Mouse (Mus musculus) Patski (cell line): ENCODE measurements around the gene Ccdc150. TPM values are rescaled to one million over a fixed set of nuclear protein-coding genes. Genes with fewer than 3 reads are reported as not detected.

ENCODE experiments used
- ATAC-seq: fragments of 100-300 bp; one replicate; pipeline ENCODE4 v1.8.0; 2021
- CTCF ChIA-PET: fragments of 350-600 bp; sonication (Branson Sonifier 250); formaldehyde crosslinking; loops from one replicate; lab custom pipeline; 2022; ENCODE audit warnings: inconsistent platforms; lab: Charles Lee
- POLR2A ChIA-PET: fragments of 350-600 bp; sonication (Branson Sonifier 250); formaldehyde crosslinking; loops from one replicate; lab custom pipeline; 2022; ENCODE audit warnings: antibody characterized with exemption, inconsistent platforms; lab: Charles Lee
- DNase-seq: peaks from one replicate; pipeline ENCODE4 v3.0.0-alpha.2; 2011; ENCODE audit warnings: low read depth, low spot score
- H3K27me3 ChIP-seq: fragments of 371-371 bp; one replicate; pipeline ENCODE4 v1.5.1; 2021
- CTCF ChIP-seq: fragments of 100-300 bp; IDR thresholded peaks from one replicate; pipeline ENCODE4 v1.5.1; 2021
- in situ Hi-C: fragments of 300-500 bp; cut with MboI; formaldehyde crosslinking; loops from 3 replicates; pipeline ENCODE4 v1.11.1; 2018; ENCODE audit warnings: low pct_unique_long_range_greater_than_20kb, mixed read lengths
- polyA plus RNA-seq: library from polyadenylated mRNA; unstranded; gene quantifications from one replicate; pipeline ENCODE4 v1.2.3, GENCODE M21; 2021

Ccdc150 gene
- polyA plus RNA-seq, 1 experiment from 2014 or later, result 0.59 TPM

DNA sequence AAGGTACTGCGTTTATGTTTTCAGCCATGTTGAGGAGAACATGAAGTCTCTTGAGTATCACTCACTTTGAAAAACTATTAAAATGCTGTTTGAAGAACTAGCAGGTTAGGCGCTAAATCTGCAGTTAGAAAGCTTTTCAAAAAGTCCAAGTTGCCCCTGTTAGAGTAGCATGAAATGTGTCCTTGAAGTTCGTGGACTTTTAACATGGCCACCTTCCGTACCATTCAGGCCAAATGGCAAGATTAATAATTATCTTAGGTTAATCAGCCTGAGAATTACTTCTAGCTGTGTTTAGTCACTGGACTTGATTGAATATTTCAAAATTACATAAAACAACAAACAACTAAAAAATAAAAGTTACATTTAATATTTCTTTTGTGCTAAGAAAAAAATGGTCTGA lies 104.3 kb downstream of the Ccdc150 start:
- ChIA-PET CTCF (no interaction called here), POLR2A (interaction anchor here (0.5 kb wide), 1 partner anchor 91 kb away, joined by 3 read pairs; no protein-coding TSS in a partner anchor)
- peaks cover 8% of the 10 kb centered on the region for H3K27me3 ChIP-seq
- no peak for ATAC-seq
- no peak for TF ChIP-seq CTCF
- no peak for DNase-seq
- in situ Hi-C loops, result no loop called here

DNA sequence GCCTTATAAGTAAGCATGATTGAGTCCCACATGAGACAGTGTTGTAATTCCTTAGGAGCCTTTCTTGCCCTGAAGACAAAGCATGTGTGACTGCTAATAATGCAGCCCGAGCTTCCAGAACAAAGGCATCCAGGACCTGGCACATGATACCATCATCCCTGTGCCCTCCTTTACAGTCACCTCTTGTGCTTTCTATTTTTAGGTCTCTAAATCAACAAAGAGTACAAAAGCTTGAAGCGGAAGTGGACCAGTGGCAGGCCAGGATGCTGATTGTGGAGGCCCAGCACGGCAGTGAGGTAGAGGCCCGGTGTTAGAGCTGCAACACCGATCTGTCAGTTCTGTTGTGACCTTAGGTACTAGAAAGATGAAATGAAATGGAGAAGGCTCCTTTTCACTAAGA lies 105.0 kb downstream of the Ccdc150 start:
- TF ChIP-seq CTCF, result no peak
- ChIA-PET POLR2A (interaction anchor here (0.5 to 0.8 kb wide), 2 partner anchors 90 to 187 kb away, joined by 3 read pairs; no protein-coding TSS in a partner anchor), CTCF (interaction anchor here (1.4 kb wide), 1 partner anchor 26 kb away, joined by 4 read pairs; no protein-coding TSS in a partner anchor)
- no peak for DNase-seq
- no peak for ATAC-seq
- peaks cover 10% of the 10 kb centered on the region for H3K27me3 ChIP-seq
- in situ Hi-C loops, result no loop called here

DNA sequence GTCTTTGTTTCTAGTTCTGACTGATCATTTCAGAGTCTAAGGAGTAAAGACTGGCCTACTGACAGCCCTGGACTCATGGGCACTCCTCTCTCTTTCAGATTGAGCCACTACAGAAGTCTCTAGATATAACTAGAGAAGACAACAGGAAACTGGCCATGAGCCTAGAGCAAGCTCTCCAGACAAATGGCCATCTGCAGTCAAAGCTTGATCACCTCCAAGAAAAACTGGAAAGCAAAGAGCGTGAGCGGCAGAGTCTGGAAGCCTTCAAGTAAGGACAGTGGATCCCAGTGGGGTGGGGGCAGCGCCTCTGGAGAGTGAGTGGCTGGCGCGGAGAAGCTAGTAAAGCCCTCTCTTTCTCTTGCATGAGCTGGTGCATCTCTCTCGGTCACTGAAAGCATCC lies 106.1 kb downstream of the Ccdc150 start:
- TF ChIP-seq CTCF, result no peak
- DNase-seq (no peak), ATAC-seq (no peak)
- in situ Hi-C loops, result no loop called here
- ChIA-PET POLR2A (no interaction called here), CTCF (no interaction called here)
- H3K27me3 ChIP-seq, result peaks cover 11% of the 10 kb centered on the region

DNA sequence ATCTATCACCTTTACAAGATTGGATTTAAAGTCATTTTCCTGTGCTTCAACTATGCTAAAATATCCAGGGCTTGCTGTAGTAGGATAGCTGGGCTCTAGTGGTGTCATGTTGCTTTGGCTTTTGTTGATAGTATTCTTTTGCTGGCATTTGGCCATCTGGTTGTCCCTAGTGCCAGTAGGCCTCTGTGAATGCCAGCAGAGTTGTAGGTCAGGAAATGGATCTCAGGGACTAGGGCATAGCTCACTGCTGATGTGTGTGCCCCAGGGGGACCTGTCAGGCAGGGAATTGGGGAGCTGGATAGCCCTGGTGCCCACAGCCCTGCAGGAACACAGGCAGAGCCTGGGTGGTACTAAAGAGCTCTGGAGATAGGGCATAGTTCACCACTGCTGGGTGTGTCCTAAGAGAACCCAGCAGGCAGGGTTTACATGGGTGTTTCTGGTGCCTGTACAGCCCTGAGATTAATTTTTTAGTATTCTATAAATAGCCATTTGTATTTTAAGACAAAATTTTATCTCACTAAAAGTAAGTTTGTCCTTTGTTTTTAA lies 127.1 kb downstream of the Ccdc150 start:
- no peak for DNase-seq
- TF ChIP-seq CTCF, result no peak
- no peaks in the 10 kb centered on the region for H3K27me3 ChIP-seq
- ChIA-PET POLR2A (no interaction called here), CTCF (interaction anchor here (1.2 kb wide), 1 partner anchor 37 kb away, joined by 3 read pairs; no protein-coding TSS in a partner anchor)
- ATAC-seq, result no peak
- in situ Hi-C loops, result loop anchor here (10.0 to 25.0 kb wide), 2 partner anchors 333 to 665 kb away; partner anchors contain the start of gene Dnah7a

DNA sequence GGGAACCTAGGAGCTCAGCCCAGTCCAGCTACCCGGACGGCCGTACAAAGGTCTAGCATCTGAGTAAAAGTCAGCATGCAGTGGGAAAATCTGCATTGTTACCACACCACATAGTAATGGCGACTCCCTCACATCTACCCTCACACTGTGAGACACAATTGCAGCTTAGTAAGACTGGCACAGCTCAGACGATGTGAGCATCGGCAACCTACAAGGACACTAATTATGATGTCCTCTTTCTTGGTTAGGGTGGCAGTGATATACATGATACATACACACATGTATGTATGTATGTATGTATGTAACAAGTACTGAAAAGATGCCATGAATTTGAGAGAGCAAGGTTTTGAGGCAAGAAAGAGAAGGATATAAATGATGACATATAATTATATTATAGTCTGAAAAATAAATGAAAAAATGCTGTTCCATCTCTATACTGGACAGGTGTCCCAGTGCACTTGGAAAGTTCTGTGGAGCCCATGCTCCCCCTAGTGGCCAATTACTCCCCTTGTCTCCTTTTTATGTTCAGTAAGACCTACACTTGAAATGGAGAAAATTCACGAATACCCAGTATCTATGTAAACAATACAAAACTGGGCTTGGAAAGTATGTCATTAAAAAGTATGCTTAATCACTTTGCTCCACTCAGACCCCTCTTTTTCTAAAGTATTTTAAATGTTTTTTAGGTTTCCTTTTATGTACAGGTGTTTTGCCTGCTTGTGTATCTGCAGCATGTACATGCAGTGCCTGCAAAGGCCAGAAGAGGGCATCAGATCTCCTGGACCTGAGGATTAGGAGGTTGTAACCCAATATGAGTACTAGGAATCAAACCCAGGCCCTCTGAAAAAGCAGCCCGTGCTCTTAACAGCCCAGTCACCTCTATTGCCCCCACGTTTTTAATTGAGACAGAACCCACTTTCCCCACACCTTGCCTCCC lies 130.8 kb downstream of the Ccdc150 start:
- in situ Hi-C loops, result loop anchor here (5.0 to 25.0 kb wide), 3 partner anchors 36 to 669 kb away; partner anchors contain the start of gene Dnah7a
- TF ChIP-seq CTCF, result peak; percentile 76
- CTCF ChIA-PET, result interaction anchor here (0.9 to 1.9 kb wide), 2 partner anchors 13 to 16 kb away, joined by 3 to 4 read pairs; no protein-coding TSS in a partner anchor
- POLR2A ChIA-PET, result no interaction called here
- peak; percentile 15 for DNase-seq
- no peaks in the 10 kb centered on the region for H3K27me3 ChIP-seq
- ATAC-seq, result no peak

DNA sequence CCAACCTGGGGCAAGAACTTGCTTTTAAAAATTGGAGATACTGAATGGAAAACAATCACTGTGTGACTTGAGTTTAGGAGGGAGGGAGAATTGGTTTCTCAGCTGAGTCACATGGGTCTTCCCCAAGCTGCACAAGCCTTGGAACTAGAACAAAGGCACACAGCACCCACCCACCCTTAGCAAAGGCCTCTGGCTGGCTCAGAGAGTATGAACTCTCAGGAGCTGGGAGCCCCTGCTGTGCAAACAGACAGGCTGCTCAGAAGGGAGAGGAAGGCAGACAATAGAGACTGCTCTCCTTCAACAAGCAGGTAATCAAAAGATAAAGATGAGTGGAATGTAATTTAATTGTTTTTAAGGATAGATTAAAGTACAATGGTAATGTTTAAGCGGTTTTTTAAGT lies 133.7 kb downstream of the Ccdc150 start:
- no peak for TF ChIP-seq CTCF
- POLR2A ChIA-PET, result no interaction called here
- DNase-seq (no peak), ATAC-seq (no peak)
- in situ Hi-C loops, result loop anchor here (5.0 to 25.0 kb wide), 3 partner anchors 33 to 672 kb away; partner anchors contain the start of gene Dnah7a
- H3K27me3 ChIP-seq, result no peaks in the 10 kb centered on the region
- CTCF ChIA-PET, result no interaction called here

DNA sequence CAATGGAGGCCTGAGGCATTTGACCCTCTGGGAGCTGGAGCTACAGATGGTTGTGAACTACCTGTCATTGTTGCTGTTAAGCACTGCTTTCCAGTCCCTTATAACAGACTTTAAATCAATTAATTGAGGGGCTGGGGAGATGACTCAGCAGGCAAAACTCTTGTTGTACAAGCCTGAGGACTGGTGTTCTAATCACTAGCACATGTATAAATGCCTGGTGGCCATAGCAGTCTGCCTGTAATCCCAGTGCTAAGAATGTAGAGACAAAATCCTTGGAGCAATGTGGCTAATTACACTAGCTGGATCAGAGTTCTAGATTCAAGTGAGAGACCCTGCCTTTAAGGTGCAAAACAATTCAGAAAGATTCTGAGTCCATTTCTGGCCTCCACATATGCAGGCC lies 152.3 kb downstream of the Ccdc150 start:
- ATAC-seq (no peak), DNase-seq (no peak)
- ChIA-PET CTCF (no interaction called here), POLR2A (no interaction called here)
- TF ChIP-seq CTCF, result no peak
- H3K27me3 ChIP-seq, result no peaks in the 10 kb centered on the region
- in situ Hi-C loops, result no loop called here

Other genes with a start within 250 kb of the Ccdc150 start
- 2.2 TPM for gene Hecw2, start 55.5 kb upstream of the Ccdc150 start, polyA plus RNA-seq
- 23.7 TPM for gene Gtf3c3, start 188.3 kb downstream of the Ccdc150 start, polyA plus RNA-seq